Mouse (Mus musculus): Measurements from ENCODE around the gene Zfp523. TPM values are rescaled to one million over a fixed set of nuclear protein-coding genes. Genes with fewer than 3 reads are reported as not detected.
A peak's percentile ranks its signal among the peaks of the same experiment; 100 is the strongest.

Gene Zfp523
- polyA plus RNA-seq, 1 experiment from 2014 or later, result 45.4 TPM

- Histone ChIP-seq H3K9ac (no peak overlapping the region), H3K4me1 (ENCODE audit: insufficient read depth) (peaks cover 5% of the 10 kb centered on the region), H3K4me2 (no peak overlapping the region), H3K27me3 (ENCODE audit: insufficient read depth, low read length) (peaks cover 31% of the 10 kb centered on the region), H3K36me3 (ENCODE audit: insufficient read depth) (no peaks in the 10 kb centered on the region), H3K4me3 (ENCODE audit: low read depth, low read length) (no peak overlapping the region), H3K27ac (ENCODE audit: low read depth) (no peak overlapping the region), H3K9me3 (ENCODE audit: low read depth, low read length) (no peaks in the 10 kb centered on the region)
- no peak for DNase-seq
- ATAC-seq (ENCODE audit: insufficient read depth), result no peak
- WGBS, result 86% methylated on average over 8 of the region's 8 CpGs
- no peak for TF ChIP-seq CTCF (IDR thresholded peaks at IDR 0.05; ENCODE audit: low read depth)
These were observed 38.9 kb upstream of the Zfp523 start for GRCm38 (mm10) chr17:28138013-28138412.

GRCm38 (mm10) chr17:28138685-28139084 is 38.2 kb upstream of the Zfp523 start:
- WGBS, result 46% methylated on average over 9 of the region's 9 CpGs
- DNase-seq (no peak), ATAC-seq (ENCODE audit: insufficient read depth) (no peak)
- H3K4me3 ChIP-seq (ENCODE audit: low read depth, low read length), result no peak overlapping the region
- H3K4me2 ChIP-seq, result no peak overlapping the region
- peaks cover 34% of the 10 kb centered on the region for H3K27me3 ChIP-seq (ENCODE audit: insufficient read depth, low read length)
- H3K9me3 ChIP-seq (ENCODE audit: low read depth, low read length), result no peaks in the 10 kb centered on the region
- no peak overlapping the region for H3K9ac ChIP-seq
- H3K36me3 ChIP-seq (ENCODE audit: insufficient read depth), result no peaks in the 10 kb centered on the region
- peaks cover 10% of the 10 kb centered on the region for H3K4me1 ChIP-seq (ENCODE audit: insufficient read depth)
- H3K27ac ChIP-seq (ENCODE audit: low read depth), result no peak overlapping the region
- no peak for TF ChIP-seq CTCF (IDR thresholded peaks at IDR 0.05; ENCODE audit: low read depth)

DNA sequence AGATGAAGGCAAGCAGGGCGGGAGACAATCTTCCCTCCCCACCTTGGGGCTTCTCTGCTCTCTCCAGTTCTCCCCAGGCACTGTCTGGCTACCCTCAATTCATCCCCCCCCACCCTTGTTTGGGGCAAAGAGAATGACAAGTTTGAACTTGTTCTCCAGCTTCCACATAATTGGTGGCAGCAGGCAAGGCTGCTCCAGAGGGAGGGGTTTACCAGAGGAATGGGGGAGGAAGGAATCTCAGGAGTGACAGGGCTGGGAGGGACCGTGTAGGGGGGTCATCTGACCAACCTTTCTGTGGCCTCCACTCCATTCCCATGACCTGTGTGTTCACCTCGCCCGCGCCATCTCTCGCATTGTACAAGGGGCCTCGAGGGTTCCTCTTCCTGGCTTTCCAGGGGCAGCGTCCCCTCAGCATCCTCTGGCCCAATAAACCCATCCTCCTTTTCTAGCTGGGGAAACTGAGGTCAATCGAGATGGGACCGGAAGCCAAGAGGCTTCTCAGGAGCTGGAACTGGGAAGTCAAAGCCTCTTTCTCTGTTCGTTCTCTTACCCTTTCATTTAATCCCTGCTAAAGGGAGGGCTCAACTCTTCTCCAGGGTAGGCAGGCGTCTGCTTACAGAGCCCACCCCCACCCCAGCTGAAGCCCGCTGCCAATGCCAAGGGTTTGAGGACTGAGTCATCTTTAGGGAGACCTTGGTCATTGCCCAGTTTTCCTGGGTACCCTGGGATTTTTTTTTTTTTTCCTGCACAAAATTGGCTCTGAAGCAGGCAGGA is 36.3 kb upstream of the Zfp523 start:
- no peak overlapping the region for H3K4me3 ChIP-seq (ENCODE audit: low read depth, low read length)
- peaks cover 18% of the 10 kb centered on the region for H3K4me1 ChIP-seq (ENCODE audit: insufficient read depth)
- 0 out of 2 replicates have a peak overlapping the region, but pooled peaks have one; percentile 30 for H3K27ac ChIP-seq (ENCODE audit: low read depth)
- no peak overlapping the region for H3K9ac ChIP-seq
- 35% methylated on average over 13 of the region's 13 CpGs for WGBS
- no peaks in the 10 kb centered on the region for H3K36me3 ChIP-seq (ENCODE audit: insufficient read depth)
- TF ChIP-seq CTCF (IDR thresholded peaks at IDR 0.05; ENCODE audit: low read depth), result no peak
- ATAC-seq (ENCODE audit: insufficient read depth), result no peak
- peaks cover 49% of the 10 kb centered on the region for H3K27me3 ChIP-seq (ENCODE audit: insufficient read depth, low read length)
- DNase-seq, result no peak
- H3K9me3 ChIP-seq (ENCODE audit: low read depth, low read length), result no peaks in the 10 kb centered on the region
- no peak overlapping the region for H3K4me2 ChIP-seq

- ATAC-seq (ENCODE audit: insufficient read depth) (no peak), DNase-seq (no peak)
- peak overlapping the region; percentile 59 for H3K4me3 ChIP-seq (ENCODE audit: low read depth, low read length)
- 0 out of 2 replicates have a peak overlapping the region, but pooled peaks have one; percentile 30 for H3K27ac ChIP-seq (ENCODE audit: low read depth)
- peak overlapping the region; percentile 66 for H3K9ac ChIP-seq
- TF ChIP-seq CTCF (IDR thresholded peaks at IDR 0.05; ENCODE audit: low read depth), result no peak
- H3K4me1 ChIP-seq (ENCODE audit: insufficient read depth), result peaks cover 19% of the 10 kb centered on the region
- 6% methylated on average over 15 of the region's 15 CpGs for WGBS
- no peaks in the 10 kb centered on the region for H3K36me3 ChIP-seq (ENCODE audit: insufficient read depth)
- peak overlapping the region; percentile 99 for H3K4me2 ChIP-seq
- H3K9me3 ChIP-seq (ENCODE audit: low read depth, low read length), result no peaks in the 10 kb centered on the region
- H3K27me3 ChIP-seq (ENCODE audit: insufficient read depth, low read length), result peaks cover 53% of the 10 kb centered on the region
These were observed 35.7 kb upstream of the Zfp523 start for GRCm38 (mm10) chr17:28141205-28141650.

- Histone ChIP-seq H3K36me3 (ENCODE audit: insufficient read depth) (no peaks in the 10 kb centered on the region), H3K27me3 (ENCODE audit: insufficient read depth, low read length) (peaks cover 53% of the 10 kb centered on the region), H3K9ac (peak within 1 kb of the TSS; percentile 66), H3K4me1 (ENCODE audit: insufficient read depth) (peaks cover 19% of the 10 kb centered on the region), H3K4me2 (peak within 1 kb of the TSS; percentile 99), H3K27ac (ENCODE audit: low read depth) (peak within 1 kb of the TSS; percentile 30; the same call in 1 of the 2 replicates), H3K4me3 (ENCODE audit: low read depth, low read length) (peak within 1 kb of the TSS; percentile 59), H3K9me3 (ENCODE audit: low read depth, low read length) (no peaks in the 10 kb centered on the region)
- ATAC-seq (ENCODE audit: insufficient read depth) (peak; percentile 48; the same call in 1 of the 2 replicates), DNase-seq (peak; percentile 70)
- no peak for TF ChIP-seq CTCF (IDR thresholded peaks at IDR 0.05; ENCODE audit: low read depth)
- WGBS, result under 1% methylated on average over 82 of the region's 97 CpGs
These were observed 34.9 kb upstream of the Zfp523 start, which contains the start of gene Scube3 for GRCm38 (mm10) chr17:28141771-28142699. Gene Scube3 (plus strand): TSS chr17:28142141.

GRCm38 (mm10) chr17:28142700-28143610 is 34.0 kb upstream of the Zfp523 start:
- H3K27me3 ChIP-seq (ENCODE audit: insufficient read depth, low read length), result peaks cover 53% of the 10 kb centered on the region
- H3K4me2 ChIP-seq, result peak overlapping the region; percentile 99
- H3K27ac ChIP-seq (ENCODE audit: low read depth), result no peak overlapping the region
- peak overlapping the region; percentile 66 for H3K9ac ChIP-seq
- no peaks in the 10 kb centered on the region for H3K36me3 ChIP-seq (ENCODE audit: insufficient read depth)
- WGBS, result under 1% methylated on average over 33 of the region's 33 CpGs
- ATAC-seq (ENCODE audit: insufficient read depth) (no peak), DNase-seq (peak; percentile 52)
- H3K4me3 ChIP-seq (ENCODE audit: low read depth, low read length), result peak overlapping the region; percentile 59
- no peak for TF ChIP-seq CTCF (IDR thresholded peaks at IDR 0.05; ENCODE audit: low read depth)
- peaks cover 19% of the 10 kb centered on the region for H3K4me1 ChIP-seq (ENCODE audit: insufficient read depth)
- H3K9me3 ChIP-seq (ENCODE audit: low read depth, low read length), result no peaks in the 10 kb centered on the region

All from lung, embryonic 14.5 days (tissue).